ENCODE assay signal across 8 mouse cellular contexts in the genomic region with DNA sequence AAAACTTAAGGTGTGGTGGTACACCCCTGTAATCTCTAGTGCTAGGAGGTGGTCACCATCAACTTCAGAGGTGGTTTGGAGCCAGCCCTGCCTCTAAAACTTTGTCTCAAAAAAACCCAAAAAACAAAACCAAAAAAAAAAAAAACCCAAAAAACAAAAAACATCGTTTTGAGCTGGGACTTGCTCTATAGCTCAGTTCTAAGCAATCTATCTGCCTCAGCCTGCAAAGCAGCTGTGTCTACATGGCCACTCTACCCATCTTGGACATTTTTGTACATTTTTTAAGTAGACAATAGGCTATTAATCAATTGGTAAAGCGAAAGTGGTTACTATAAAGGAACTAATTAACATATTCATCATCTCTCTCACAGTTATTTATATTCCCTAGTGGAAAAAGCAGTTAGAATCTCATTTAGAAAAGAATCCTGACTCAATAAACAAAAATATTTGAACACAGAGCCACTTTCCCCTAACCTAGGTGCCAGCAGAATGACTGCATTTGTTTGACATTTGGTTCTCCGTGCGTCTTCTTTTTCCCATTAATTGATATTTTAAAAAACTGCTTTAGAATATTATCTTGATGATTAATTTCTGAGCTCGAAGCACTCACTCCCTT. TPM values are rescaled to one million over a fixed set of nuclear protein-coding genes. Genes with fewer than 3 reads are reported as not detected.
A peak's percentile ranks its signal among the peaks of the same experiment; 100 is the strongest.
DNase-seq lines count a peak whose midpoint lies in the region; ATAC-seq and TF ChIP-seq lines count a peak whose summit lies in the region.

No protein-coding gene starts in this region.

- H3K9ac ChIP-seq in heart, embryonic 11.5 days (ENCODE audit: low read depth, low read length), result peak overlapping the region; percentile 81
- peak overlapping the region; percentile 67 for H3K9ac ChIP-seq in forebrain, embryonic 15.5 days (replicated peaks)
- H3K9ac ChIP-seq in liver, embryonic 16.5 days (ENCODE audit: low read depth, low read length), result peak overlapping the region; percentile 91

- WGBS in heart, embryonic 11.5 days (ENCODE audit: insufficient replicate concordance), result 27% methylated on average over 5 of the region's 5 CpGs
- WGBS in forebrain, embryonic 15.5 days, result 23% methylated on average over 5 of the region's 5 CpGs
- WGBS in liver, embryonic 16.5 days (ENCODE audit: insufficient replicate concordance), result 21% methylated on average over 5 of the region's 5 CpGs

- no peaks in the 10 kb centered on the region for H3K9me3 ChIP-seq in heart, embryonic 11.5 days (replicated peaks; ENCODE audit: control insufficient read depth, low read length)
- H3K9me3 ChIP-seq in E14TG2a.4 (ENCODE audit: low read length), result no peaks in the 10 kb centered on the region
- no peaks in the 10 kb centered on the region for H3K9me3 ChIP-seq in forebrain, embryonic 15.5 days
- no peaks in the 10 kb centered on the region for H3K9me3 ChIP-seq in liver, embryonic 16.5 days (replicated peaks; ENCODE audit: control insufficient read depth, low read length)

- H3K27me3 ChIP-seq in heart, embryonic 11.5 days (ENCODE audit: control insufficient read depth, insufficient read depth, low read length), result no peaks in the 10 kb centered on the region
- no peaks in the 10 kb centered on the region for H3K27me3 ChIP-seq in E14TG2a.4 (ENCODE audit: insufficient read depth, low read length)
- H3K27me3 ChIP-seq in forebrain, embryonic 15.5 days, result no peaks in the 10 kb centered on the region
- H3K27me3 ChIP-seq in liver, embryonic 16.5 days (ENCODE audit: control insufficient read depth, insufficient read depth, low read depth, low read length), result no peaks in the 10 kb centered on the region

- peak overlapping the region; percentile 98 for H3K27ac ChIP-seq in heart, embryonic 11.5 days (ENCODE audit: low read depth, low read length)
- peak overlapping the region; percentile 83 for H3K27ac ChIP-seq in forebrain, embryonic 15.5 days (replicated peaks)
- peak overlapping the region; percentile 99 for H3K27ac ChIP-seq in liver, embryonic 16.5 days (ENCODE audit: low read length)

- peak overlapping the region; percentile 87 for H3K4me3 ChIP-seq in heart, embryonic 11.5 days (ENCODE audit: low read depth, low read length)
- H3K4me3 ChIP-seq in E14TG2a.4 (replicated peaks; ENCODE audit: low read length), result peak overlapping the region; percentile 90
- H3K4me3 ChIP-seq in forebrain, embryonic 15.5 days, result peak overlapping the region; percentile 99
- H3K4me3 ChIP-seq in liver, embryonic 16.5 days (ENCODE audit: low read depth, low read length), result peak overlapping the region; percentile 99

- DNase-seq in heart, adult 11 months, result no peak
- no peak for DNase-seq in ovary, adult 18-20 months (ENCODE audit: low spot score)
- no peak for DNase-seq in right cerebral cortex, postnatal 4 days

- ATAC-seq in heart, embryonic 11.5 days (replicated peaks; ENCODE audit: insufficient number of reproducible peaks, low FRiP score, low TSS enrichment), result no peak
- ATAC-seq in forebrain, embryonic 15.5 days (replicated peaks), result no peak
- no peak for ATAC-seq in liver, embryonic 16.5 days (ENCODE audit: low read depth)
- ATAC-seq in granulocyte monocyte progenitor cell, adult 5-6 weeks (replicated peaks; ENCODE audit: poor library complexity, severe bottlenecking), result no peak

- no peaks in the 10 kb centered on the region for H3K36me3 ChIP-seq in heart, embryonic 11.5 days (ENCODE audit: control insufficient read depth, insufficient read depth, low read length)
- H3K36me3 ChIP-seq in E14TG2a.4 (ENCODE audit: insufficient read depth, low read length), result peaks cover 5% of the 10 kb centered on the region; the same call in 1 of the 2 replicates
- no peaks in the 10 kb centered on the region for H3K36me3 ChIP-seq in forebrain, embryonic 15.5 days
- no peaks in the 10 kb centered on the region for H3K36me3 ChIP-seq in liver, embryonic 16.5 days (ENCODE audit: control insufficient read depth, insufficient read depth)

- TF ChIP-seq CTCF in E14TG2a.4 (conservative IDR thresholded peaks at IDR 0.05; ENCODE audit: low read length), result no peak

- H3K4me2 ChIP-seq in heart, embryonic 11.5 days, result peak overlapping the region; percentile 78
- peak overlapping the region; percentile 75 for H3K4me2 ChIP-seq in forebrain, embryonic 15.5 days (replicated peaks)
- peak overlapping the region; percentile 98 for H3K4me2 ChIP-seq in liver, embryonic 16.5 days (ENCODE audit: low read depth, low read length)

- H3K4me1 ChIP-seq in heart, embryonic 11.5 days (ENCODE audit: control insufficient read depth, insufficient read depth, low read length), result peaks cover 26% of the 10 kb centered on the region
- peaks cover 48% of the 10 kb centered on the region for H3K4me1 ChIP-seq in E14TG2a.4 (replicated peaks; ENCODE audit: low read depth, low read length)
- peaks cover 36% of the 10 kb centered on the region for H3K4me1 ChIP-seq in forebrain, embryonic 15.5 days
- H3K4me1 ChIP-seq in liver, embryonic 16.5 days (ENCODE audit: control insufficient read depth, low read depth, low read length), result peaks cover 27% of the 10 kb centered on the region

RNA-seq across cellular contexts. Expression of gene Gm10643, which starts 0.6 kb away (rescaled TPM):
- polyA plus RNA-seq in heart, embryonic 11.5 days (2014; fragmentation: Nextera tagmentation; extraction: Ambion mirVana), result 1.0 and 1.1 TPM in 2 replicates
- polyA plus RNA-seq in forebrain, embryonic 15.5 days (2015; fragmentation: Nextera tagmentation; extraction: Ambion mirVana), result 1.2 and 1.3 TPM in 2 replicates
- polyA plus RNA-seq in liver, embryonic 16.5 days (2015; fragmentation: Nextera tagmentation; extraction: Ambion mirVana), result 0.08 and 0.32 TPM in 2 replicates
- 0.90 and 1.5 TPM in 2 replicates for total RNA-seq in granulocyte monocyte progenitor cell, adult 5-6 weeks (2014; fragmentation: Nextera tagmentation)
- 0.34 and 1.8 TPM in 2 replicates for total RNA-seq in granulocyte monocyte progenitor cell, adult 5-6 weeks (2017)

RNA-seq across cellular contexts. Expression of gene Rfx1, which starts 1.1 kb away (rescaled TPM):
- polyA plus RNA-seq in heart, embryonic 11.5 days (2014; fragmentation: Nextera tagmentation; extraction: Ambion mirVana), result 7.5 and 7.9 TPM in 2 replicates
- polyA plus RNA-seq in forebrain, embryonic 15.5 days (2015; fragmentation: Nextera tagmentation; extraction: Ambion mirVana), result 9.1 and 9.5 TPM in 2 replicates
- polyA plus RNA-seq in liver, embryonic 16.5 days (2015; fragmentation: Nextera tagmentation; extraction: Ambion mirVana), result 2.0 and 2.7 TPM in 2 replicates
- total RNA-seq in granulocyte monocyte progenitor cell, adult 5-6 weeks (2014; fragmentation: Nextera tagmentation), result 6.9 and 13.6 TPM in 2 replicates
- total RNA-seq in granulocyte monocyte progenitor cell, adult 5-6 weeks (2017), result 3.1 and 4.3 TPM in 2 replicates

RNA-seq across cellular contexts. Expression of gene Rln3, which starts 20.8 kb away (rescaled TPM):
- polyA plus RNA-seq in heart, embryonic 11.5 days (2014; fragmentation: Nextera tagmentation; extraction: Ambion mirVana), result not detected in 2 replicates
- polyA plus RNA-seq in forebrain, embryonic 15.5 days (2015; fragmentation: Nextera tagmentation; extraction: Ambion mirVana), result not detected in 2 replicates
- 0.15 TPM in 1 of 2 replicates, not detected in the other for polyA plus RNA-seq in liver, embryonic 16.5 days (2015; fragmentation: Nextera tagmentation; extraction: Ambion mirVana)
- total RNA-seq in granulocyte monocyte progenitor cell, adult 5-6 weeks (2014; fragmentation: Nextera tagmentation), result not detected in 2 replicates
- total RNA-seq in granulocyte monocyte progenitor cell, adult 5-6 weeks (2017), result not detected in 2 replicates

RNA-seq across cellular contexts. Expression of gene Il27ra, which starts 23.2 kb away (rescaled TPM):
- 3.5 and 4.1 TPM in 2 replicates for polyA plus RNA-seq in heart, embryonic 11.5 days (2014; fragmentation: Nextera tagmentation; extraction: Ambion mirVana)
- 0.41 and 0.68 TPM in 2 replicates for polyA plus RNA-seq in forebrain, embryonic 15.5 days (2015; fragmentation: Nextera tagmentation; extraction: Ambion mirVana)
- 0.87 and 1.0 TPM in 2 replicates for polyA plus RNA-seq in liver, embryonic 16.5 days (2015; fragmentation: Nextera tagmentation; extraction: Ambion mirVana)
- total RNA-seq in granulocyte monocyte progenitor cell, adult 5-6 weeks (2014; fragmentation: Nextera tagmentation), result 0.88 and 0.90 TPM in 2 replicates
- total RNA-seq in granulocyte monocyte progenitor cell, adult 5-6 weeks (2017), result 1.4 and 1.9 TPM in 2 replicates

RNA-seq across cellular contexts. Expression of gene Dcaf15, which starts 39.0 kb away (rescaled TPM):
- 7.5 and 8.8 TPM in 2 replicates for polyA plus RNA-seq in heart, embryonic 11.5 days (2014; fragmentation: Nextera tagmentation; extraction: Ambion mirVana)
- polyA plus RNA-seq in forebrain, embryonic 15.5 days (2015; fragmentation: Nextera tagmentation; extraction: Ambion mirVana), result 17.8 and 19.3 TPM in 2 replicates
- 2.4 and 3.0 TPM in 2 replicates for polyA plus RNA-seq in liver, embryonic 16.5 days (2015; fragmentation: Nextera tagmentation; extraction: Ambion mirVana)
- total RNA-seq in granulocyte monocyte progenitor cell, adult 5-6 weeks (2014; fragmentation: Nextera tagmentation), result 19.9 and 23.9 TPM in 2 replicates
- 15.2 and 16.9 TPM in 2 replicates for total RNA-seq in granulocyte monocyte progenitor cell, adult 5-6 weeks (2017)
